Mouse (Mus musculus) E14TG2a.4 (cell line): ENCODE measurements at regions not wholly inside any gene's neighbourhood (a gene's known extent, or its start where the extent isn't known, plus 50 kb on each side); places are given as distances from the start of the nearest gene placed in this dataset.

Experiments
- CTCF ChIP-seq: conservative IDR thresholded peaks from 2 replicates; pipeline ENCODE4 v1.5.1; 2014; ENCODE audit warnings: low read length
- NANOG ChIP-seq: IDR thresholded peaks from 2 replicates; pipeline ENCODE4 v1.6.1; 2014; ENCODE audit warnings: borderline replicate concordance, low read length, mixed read lengths
- POU5F1 ChIP-seq: IDR thresholded peaks from 2 replicates; pipeline ENCODE4 v1.6.1; 2014; ENCODE audit warnings: low read length, borderline replicate concordance

DNA sequence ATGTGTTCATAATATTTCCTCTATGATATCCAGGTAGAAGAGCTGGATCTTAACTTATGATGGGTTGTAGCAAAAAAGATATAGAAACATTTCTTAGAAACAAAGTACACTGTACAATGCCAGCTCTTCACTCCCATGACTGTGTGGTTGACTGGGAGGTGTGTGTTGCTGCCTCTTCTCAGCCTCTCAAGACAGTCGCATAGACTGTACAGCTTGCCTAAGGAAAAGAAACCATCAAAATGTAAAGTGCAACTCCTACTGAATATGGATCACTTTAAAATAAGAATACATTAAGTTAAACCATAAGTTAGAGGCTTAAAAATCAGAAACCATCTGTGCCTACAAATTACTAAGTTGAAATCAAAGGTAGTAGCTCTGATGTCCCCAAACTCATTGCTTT, 125.5 kb upstream of the P3h2 start:
- TF ChIP-seq CTCF: no peak
- TF ChIP-seq POU5F1: no peak
- no peak for TF ChIP-seq NANOG
